Mouse (Mus musculus): Measurements from ENCODE around the gene F2rl3. TPM values are rescaled to one million over a fixed set of nuclear protein-coding genes. Genes with fewer than 3 reads are reported as not detected.

The F2rl3 gene
- polyA plus RNA-seq, 1 experiment from 2014 or later, result 3.3 TPM

DNA sequence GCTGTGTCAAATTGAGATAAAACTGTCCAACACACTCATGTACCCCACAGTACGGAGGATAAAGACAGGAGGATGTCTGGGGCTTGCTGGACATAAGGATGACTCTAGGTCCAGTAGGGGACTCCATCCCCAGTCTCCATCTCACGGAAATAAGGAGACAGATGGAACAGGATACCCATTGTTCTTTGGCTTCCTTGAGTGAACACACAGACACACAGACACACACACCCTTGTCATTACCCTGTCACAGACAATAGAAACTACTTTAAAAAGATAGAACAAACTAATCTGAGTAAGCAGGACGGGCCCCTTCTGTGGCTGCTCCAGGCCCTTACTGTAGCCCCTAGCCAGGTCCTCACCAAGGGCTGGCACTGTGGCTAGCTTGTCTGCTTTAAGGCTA lies 9.4 kb upstream of the F2rl3 start:
- Histone ChIP-seq H3K4me3 (ENCODE audit: low read depth, low read length) (no peak overlapping the region), H3K9ac (replicated peaks) (no peak overlapping the region), H3K36me3 (replicated peaks; ENCODE audit: insufficient read depth, low read length) (peaks cover 72% of the 10 kb centered on the region), H3K4me2 (ENCODE audit: low read depth, low read length) (no peak overlapping the region), H3K27me3 (ENCODE audit: insufficient read depth, low read length) (no peaks in the 10 kb centered on the region), H3K27ac (ENCODE audit: low read depth) (no peak overlapping the region), H3K9me3 (ENCODE audit: low read length) (no peaks in the 10 kb centered on the region), H3K4me1 (ENCODE audit: insufficient read depth) (no peaks in the 10 kb centered on the region)
- ATAC-seq, result no peak
- 83% methylated on average over 3 of the region's 3 CpGs for WGBS (ENCODE audit: insufficient replicate concordance)
- peak; percentile 6 for DNase-seq
- TF ChIP-seq CTCF (IDR thresholded peaks at IDR 0.05; ENCODE audit: low read depth), result no peak
- no peak for TF ChIP-seq EP300 (IDR thresholded peaks at IDR 0.05; ENCODE audit: low read depth)

DNA sequence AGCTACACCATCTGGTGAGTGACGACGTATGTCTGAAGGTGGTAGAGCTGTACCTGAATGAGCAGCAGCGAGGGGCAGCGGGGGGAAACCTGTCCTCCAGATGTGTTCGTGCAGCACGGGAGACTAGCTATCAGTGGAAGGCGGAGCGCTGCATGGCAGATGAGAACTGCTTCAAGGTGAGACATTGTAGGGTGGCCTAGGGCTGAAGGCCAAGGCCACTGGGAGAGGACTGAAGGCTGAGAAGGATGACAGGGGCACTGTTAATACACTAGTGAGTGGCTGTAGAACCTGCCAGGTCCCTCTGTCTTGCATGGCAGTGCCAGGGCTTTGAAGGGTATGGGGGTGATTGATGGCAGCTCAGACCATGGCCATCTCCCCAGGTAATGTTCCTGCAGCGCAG lies 8.5 kb upstream of the F2rl3 start:
- peak; percentile 9 for DNase-seq
- 90% methylated on average over 9 of the region's 9 CpGs for WGBS (ENCODE audit: insufficient replicate concordance)
- ATAC-seq, result no peak
- Histone ChIP-seq H3K36me3 (replicated peaks; ENCODE audit: insufficient read depth, low read length) (peaks cover 70% of the 10 kb centered on the region), H3K4me1 (ENCODE audit: insufficient read depth) (no peaks in the 10 kb centered on the region), H3K4me2 (ENCODE audit: low read depth, low read length) (no peak overlapping the region), H3K4me3 (ENCODE audit: low read depth, low read length) (no peak overlapping the region), H3K27me3 (ENCODE audit: insufficient read depth, low read length) (no peaks in the 10 kb centered on the region), H3K9ac (replicated peaks) (no peak overlapping the region), H3K27ac (ENCODE audit: low read depth) (no peak overlapping the region), H3K9me3 (ENCODE audit: low read length) (no peaks in the 10 kb centered on the region)
- TF ChIP-seq EP300 (IDR thresholded peaks at IDR 0.05; ENCODE audit: low read depth) (no peak), CTCF (IDR thresholded peaks at IDR 0.05; ENCODE audit: low read depth) (no peak)

DNA sequence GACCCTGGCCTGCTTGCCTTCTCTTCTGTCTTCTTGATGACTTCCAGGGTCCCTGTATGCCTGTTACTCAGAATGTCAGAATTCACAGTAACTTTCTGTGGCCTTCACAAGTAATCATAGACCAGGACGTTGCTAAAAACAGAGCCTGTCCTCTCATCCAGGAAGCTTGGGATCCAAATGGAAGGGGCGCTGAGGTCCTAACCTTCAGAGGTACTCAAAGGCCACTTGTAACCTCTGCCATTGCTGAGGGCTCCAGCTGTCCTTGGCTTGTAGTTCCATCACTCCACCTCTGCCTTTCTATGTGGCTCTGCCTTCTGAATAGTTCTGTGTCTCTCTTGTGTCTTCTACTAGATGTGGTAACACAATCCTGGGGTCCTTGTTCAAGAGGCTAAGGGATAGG lies 7.9 kb upstream of the F2rl3 start:
- no peak for ATAC-seq
- 96% methylated on average over 2 of the region's 2 CpGs for WGBS (ENCODE audit: insufficient replicate concordance)
- H3K27me3 ChIP-seq (ENCODE audit: insufficient read depth, low read length), result no peaks in the 10 kb centered on the region
- no peaks in the 10 kb centered on the region for H3K9me3 ChIP-seq (ENCODE audit: low read length)
- H3K9ac ChIP-seq (replicated peaks), result no peak overlapping the region
- H3K27ac ChIP-seq (ENCODE audit: low read depth), result no peak overlapping the region
- no peak overlapping the region for H3K4me3 ChIP-seq (ENCODE audit: low read depth, low read length)
- no peak overlapping the region for H3K4me2 ChIP-seq (ENCODE audit: low read depth, low read length)
- TF ChIP-seq CTCF (IDR thresholded peaks at IDR 0.05; ENCODE audit: low read depth), result no peak
- TF ChIP-seq EP300 (IDR thresholded peaks at IDR 0.05; ENCODE audit: low read depth), result no peak
- no peaks in the 10 kb centered on the region for H3K4me1 ChIP-seq (ENCODE audit: insufficient read depth)
- peaks cover 68% of the 10 kb centered on the region for H3K36me3 ChIP-seq (replicated peaks; ENCODE audit: insufficient read depth, low read length)
- peak; percentile 5 for DNase-seq

DNA sequence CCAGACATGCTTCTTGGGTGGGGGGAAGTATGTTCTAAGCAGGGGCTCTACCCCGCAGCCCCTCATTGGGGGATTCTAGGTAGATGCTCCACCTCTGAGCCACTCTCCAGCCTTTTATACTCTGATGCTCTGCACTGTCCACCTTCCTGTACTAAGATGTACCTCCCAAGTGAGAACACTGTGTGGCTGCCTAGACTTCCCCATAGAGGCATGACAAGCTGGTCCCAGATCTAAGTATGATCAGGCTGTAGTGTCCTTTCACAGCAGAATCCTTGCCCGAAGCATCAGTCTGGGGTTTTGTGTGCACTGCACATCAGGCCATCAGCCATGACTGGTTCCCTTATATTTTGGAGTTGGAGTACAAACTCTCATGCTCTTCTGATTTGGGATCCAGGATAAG lies 5.6 kb upstream of the F2rl3 start:
- WGBS (ENCODE audit: insufficient replicate concordance), result 87% methylated on average over 2 of the region's 2 CpGs
- DNase-seq, result peak; percentile 8
- H3K27ac ChIP-seq (ENCODE audit: low read depth), result no peak overlapping the region

DNA sequence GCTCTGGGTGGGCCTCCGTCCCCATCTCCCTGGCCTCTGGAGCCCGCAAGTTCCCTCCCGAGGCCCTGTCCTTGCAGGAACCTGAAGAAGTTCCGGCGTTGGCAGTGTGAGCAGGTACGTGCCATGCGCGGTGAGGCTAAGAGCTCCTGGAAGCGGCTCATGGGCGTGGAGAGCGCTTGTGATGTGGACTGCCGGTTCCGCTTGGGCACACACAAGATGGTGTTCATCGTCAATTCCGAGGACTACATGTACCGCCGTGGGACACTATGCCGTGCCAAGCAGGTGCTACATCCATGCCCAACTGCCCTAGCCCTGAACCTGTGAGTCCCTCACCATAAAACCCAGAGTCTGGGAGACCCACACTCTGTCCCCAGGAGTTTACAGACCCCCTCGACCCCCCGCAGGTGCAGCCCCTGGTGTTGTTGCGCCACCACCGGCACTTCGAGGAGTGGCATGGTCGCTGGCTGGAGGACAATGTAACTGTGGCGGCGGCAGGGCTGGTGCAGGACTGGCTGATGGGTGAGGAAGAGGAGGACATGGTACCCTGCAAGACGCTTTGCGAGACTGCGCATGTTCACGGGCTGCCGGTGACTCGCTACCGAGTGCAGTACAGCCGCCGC lies 4.8 kb upstream of the F2rl3 start:
- H3K27ac ChIP-seq (ENCODE audit: low read depth), result no peak overlapping the region
- H3K4me1 ChIP-seq (ENCODE audit: insufficient read depth), result no peaks in the 10 kb centered on the region
- no peak overlapping the region for H3K4me3 ChIP-seq (ENCODE audit: low read depth, low read length)
- WGBS (ENCODE audit: insufficient replicate concordance), result 92% methylated on average over 35 of the region's 35 CpGs
- no peak overlapping the region for H3K4me2 ChIP-seq (ENCODE audit: low read depth, low read length)
- ATAC-seq, result no peak
- H3K36me3 ChIP-seq (replicated peaks; ENCODE audit: insufficient read depth, low read length), result peaks cover 41% of the 10 kb centered on the region
- H3K27me3 ChIP-seq (ENCODE audit: insufficient read depth, low read length), result no peaks in the 10 kb centered on the region
- no peak for TF ChIP-seq CTCF (IDR thresholded peaks at IDR 0.05; ENCODE audit: low read depth)
- DNase-seq, result peak; percentile 12
- H3K9ac ChIP-seq (replicated peaks), result no peak overlapping the region
- H3K9me3 ChIP-seq (ENCODE audit: low read length), result no peaks in the 10 kb centered on the region

More for the DNA sequence above, 5.6 kb upstream of the F2rl3 start:
- Histone ChIP-seq H3K9ac (replicated peaks) (no peak overlapping the region), H3K36me3 (replicated peaks; ENCODE audit: insufficient read depth, low read length) (peaks cover 47% of the 10 kb centered on the region), H3K9me3 (ENCODE audit: low read length) (no peaks in the 10 kb centered on the region), H3K4me2 (ENCODE audit: low read depth, low read length) (no peak overlapping the region), H3K4me1 (ENCODE audit: insufficient read depth) (no peaks in the 10 kb centered on the region), H3K27me3 (ENCODE audit: insufficient read depth, low read length) (no peaks in the 10 kb centered on the region), H3K4me3 (ENCODE audit: low read depth, low read length) (no peak overlapping the region)
- TF ChIP-seq EP300 (IDR thresholded peaks at IDR 0.05; ENCODE audit: low read depth) (no peak), CTCF (IDR thresholded peaks at IDR 0.05; ENCODE audit: low read depth) (no peak)
- no peak for ATAC-seq

DNA sequence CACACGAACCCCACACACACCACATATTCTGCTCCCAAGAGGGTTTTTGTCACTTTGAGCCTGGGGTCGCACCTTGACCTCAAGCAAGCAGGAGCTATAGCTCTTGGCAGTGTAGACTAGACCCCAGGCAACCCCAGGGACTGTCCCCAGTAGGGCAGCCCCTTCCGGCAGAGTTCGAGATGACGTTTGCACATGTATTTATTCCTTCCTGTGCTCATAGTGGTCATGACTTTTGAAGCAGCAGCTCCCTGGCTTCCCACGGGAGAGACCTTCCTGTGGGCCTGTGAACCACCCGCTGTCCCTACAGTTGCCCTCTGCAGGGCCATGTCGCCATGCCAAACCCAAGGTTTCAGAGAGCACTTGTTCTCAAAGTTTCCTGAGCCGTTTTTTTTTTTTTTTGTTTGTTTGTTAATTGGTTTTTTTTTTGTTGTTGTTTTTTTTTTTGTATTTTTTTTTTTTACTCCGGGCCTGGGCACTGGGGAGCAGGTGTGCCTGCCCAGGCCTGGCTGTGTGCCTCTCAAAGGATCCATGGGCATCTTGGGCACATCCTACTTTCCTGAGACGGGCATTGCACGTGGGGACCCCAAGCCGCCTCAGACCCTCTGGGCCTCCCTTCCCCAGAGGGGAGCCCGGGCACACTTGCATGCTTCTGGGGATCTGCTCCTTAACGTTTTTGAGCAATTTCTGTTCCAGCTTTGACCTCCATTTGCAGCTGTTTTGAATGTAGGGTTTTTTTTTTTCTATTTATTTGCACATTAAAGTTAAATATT lies 4.1 kb upstream of the F2rl3 start:
- no peak for TF ChIP-seq CTCF (IDR thresholded peaks at IDR 0.05; ENCODE audit: low read depth)
- no peak for TF ChIP-seq EP300 (IDR thresholded peaks at IDR 0.05; ENCODE audit: low read depth)
- peaks cover 34% of the 10 kb centered on the region for H3K36me3 ChIP-seq (replicated peaks; ENCODE audit: insufficient read depth, low read length)
- no peaks in the 10 kb centered on the region for H3K9me3 ChIP-seq (ENCODE audit: low read length)
- H3K27ac ChIP-seq (ENCODE audit: low read depth), result no peak overlapping the region
- H3K27me3 ChIP-seq (ENCODE audit: insufficient read depth, low read length), result no peaks in the 10 kb centered on the region
- no peak overlapping the region for H3K9ac ChIP-seq (replicated peaks)
- H3K4me1 ChIP-seq (ENCODE audit: insufficient read depth), result no peaks in the 10 kb centered on the region
- H3K4me2 ChIP-seq (ENCODE audit: low read depth, low read length), result no peak overlapping the region
- ATAC-seq (no peak), DNase-seq (peak; percentile 9)
- WGBS (ENCODE audit: insufficient replicate concordance), result 80% methylated on average over 15 of the region's 15 CpGs
- H3K4me3 ChIP-seq (ENCODE audit: low read depth, low read length), result no peak overlapping the region

All from liver, postnatal 0 days (tissue).